ENCODE assay signal across 21 mouse cellular contexts in genomic region chr1:180572154-180572553, GRCm38 (mm10).
"Had no signal": no experiment of that assay in that cellular context is flagged by ENCODE, and none has a peak within 500 bp of the region (broad histone marks: within the 10 kb centered on the region; RNA-seq: fewer than 3 reads in every experiment).

No protein-coding gene starts in this region.

- H3K27ac ChIP-seq: limb, embryonic 10.5 days; limb, embryonic 13.5 days; liver, embryonic 12.5 days; liver, embryonic 15.5 days; lung, embryonic 15.5 days; midbrain, embryonic 10.5 days; midbrain, embryonic 13.5 days; neural tube, embryonic 13.5 days; stomach, postnatal 0 days had no signal

- H3K9ac ChIP-seq: limb, embryonic 13.5 days; liver, embryonic 12.5 days; liver, embryonic 15.5 days; lung, embryonic 15.5 days; midbrain, embryonic 13.5 days; neural tube, embryonic 13.5 days had no signal

- H3K4me2 ChIP-seq: limb, embryonic 13.5 days; lung, embryonic 15.5 days had no signal

- ATAC-seq: liver, embryonic 12.5 days; midbrain, embryonic 13.5 days; midbrain, embryonic 16.5 days had no signal

- H3K27me3 ChIP-seq: limb, embryonic 13.5 days; liver, embryonic 12.5 days; liver, embryonic 15.5 days; lung, embryonic 15.5 days; megakaryocyte, embryonic 14.5 days; midbrain, embryonic 13.5 days; neural tube, embryonic 13.5 days had no signal

- DNase-seq: kidney, postnatal 14 days; kidney, postnatal 4 days; liver; lung, adult 18-20 months; lung, postnatal 10 days; lung, postnatal 36 days; thymus, adult 2 months; thymus, postnatal 14 days; thymus, postnatal 4 days had no signal

- H3K9me3 ChIP-seq: limb, embryonic 10.5 days; limb, embryonic 13.5 days; liver, embryonic 12.5 days; liver, embryonic 15.5 days; lung, embryonic 15.5 days; megakaryocyte, embryonic 14.5 days; midbrain, embryonic 13.5 days had no signal

- H3K4me3 ChIP-seq: limb, embryonic 10.5 days; limb, embryonic 13.5 days; liver, embryonic 15.5 days; lung, embryonic 15.5 days; megakaryocyte, embryonic 14.5 days; myocyte; neural tube, embryonic 13.5 days had no signal
